Mouse (Mus musculus) kidney, adult 18-20 months (tissue): ENCODE results near the gene Mettl7a3.
A peak's percentile ranks its signal among the peaks of the same experiment; 100 is the strongest.
"Not testable (repeated sequence)": the region's sequence is repeated elsewhere in the genome, so short reads cannot be mapped to it uniquely, and the experiment has no call there.

Source experiments
- DNase-seq: peaks from one replicate; pipeline ENCODE4 v3.0.0; 2021

Gene Mettl7a3

DNA sequence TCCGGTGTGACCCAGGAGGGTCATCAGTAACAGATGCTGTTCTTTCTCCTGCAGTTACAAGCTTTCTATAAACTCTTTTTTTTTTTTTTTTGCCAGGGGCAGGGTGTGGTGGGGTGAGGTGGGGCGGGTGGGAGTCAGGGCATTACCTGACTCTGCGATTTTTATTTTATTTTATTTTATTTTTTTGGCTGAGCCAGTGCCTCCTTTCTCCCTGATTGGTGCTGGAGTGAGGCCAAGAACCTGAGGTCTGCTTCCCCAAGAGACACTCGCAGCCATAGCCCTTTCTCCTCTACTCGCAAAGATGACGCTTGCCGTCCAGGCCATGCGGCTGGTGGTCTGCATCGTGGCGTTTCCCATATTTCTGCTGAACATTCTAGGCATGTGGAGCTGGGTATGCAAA, at the start of gene Mettl7a3:
Mettl7a3 (plus strand) TSS at position 301 of the 400 bp plus-strand sequence.
- no peak for DNase-seq

DNA sequence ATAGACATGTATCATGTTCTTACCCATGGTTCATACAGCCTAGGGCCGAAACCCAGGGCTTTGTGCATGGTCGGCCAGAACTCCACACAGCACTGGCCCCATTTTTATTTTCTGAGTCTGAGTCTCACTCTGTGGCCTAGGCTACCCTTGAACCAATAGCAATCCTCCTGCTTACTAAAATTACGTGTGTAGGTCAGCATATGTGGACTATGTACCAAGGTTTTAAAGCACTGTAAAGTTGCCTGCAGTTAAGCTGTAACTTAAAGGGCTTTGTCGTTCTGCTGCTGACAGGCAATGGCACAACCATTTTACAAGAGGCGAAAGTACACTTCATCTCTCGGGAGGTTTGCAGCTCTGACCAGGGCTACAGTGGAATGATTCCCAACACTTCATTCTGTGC, 45.7 kb upstream of the Mettl7a3 start:
- no peak for DNase-seq

DNA sequence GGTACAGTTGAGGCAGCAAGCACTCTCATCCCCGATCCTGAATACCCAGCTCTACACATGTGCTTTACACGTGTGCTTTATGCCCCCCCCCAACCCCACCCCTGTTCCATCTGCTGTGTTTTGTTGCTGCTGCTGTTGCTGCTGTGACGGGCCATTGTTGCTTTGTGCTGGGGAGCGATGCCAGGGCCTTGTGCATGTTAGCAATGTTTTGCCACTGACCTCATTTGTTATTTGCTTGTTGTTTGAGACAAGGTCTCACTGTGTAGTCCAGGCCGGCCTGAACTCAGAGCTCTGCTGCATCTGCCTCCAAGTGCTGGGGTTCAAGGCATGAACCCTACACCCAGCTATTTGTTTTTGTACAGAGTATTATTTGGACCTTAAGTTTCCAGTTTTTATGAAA, 43.9 kb upstream of the Mettl7a3 start:
- DNase-seq, result no peak

DNA sequence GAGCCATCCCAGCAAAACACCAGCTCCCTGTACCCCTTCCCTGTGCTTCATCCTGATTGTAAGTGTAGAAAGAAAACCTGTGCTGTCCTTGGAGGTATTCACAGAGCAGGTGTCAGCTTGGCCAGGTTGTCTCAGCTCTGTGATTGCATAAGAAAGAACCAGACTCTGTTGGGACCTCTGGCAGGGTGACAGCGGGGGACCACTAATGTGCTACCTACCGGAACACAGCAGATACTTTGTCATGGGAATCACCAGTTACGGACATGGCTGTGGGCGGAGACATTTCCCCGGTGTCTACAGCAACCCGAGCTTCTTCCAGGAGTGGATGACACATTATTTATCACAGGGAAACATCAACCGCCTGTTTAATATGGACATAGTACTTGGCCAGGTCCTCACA, 42.4 kb upstream of the Mettl7a3 start:
- no peak for DNase-seq

DNA sequence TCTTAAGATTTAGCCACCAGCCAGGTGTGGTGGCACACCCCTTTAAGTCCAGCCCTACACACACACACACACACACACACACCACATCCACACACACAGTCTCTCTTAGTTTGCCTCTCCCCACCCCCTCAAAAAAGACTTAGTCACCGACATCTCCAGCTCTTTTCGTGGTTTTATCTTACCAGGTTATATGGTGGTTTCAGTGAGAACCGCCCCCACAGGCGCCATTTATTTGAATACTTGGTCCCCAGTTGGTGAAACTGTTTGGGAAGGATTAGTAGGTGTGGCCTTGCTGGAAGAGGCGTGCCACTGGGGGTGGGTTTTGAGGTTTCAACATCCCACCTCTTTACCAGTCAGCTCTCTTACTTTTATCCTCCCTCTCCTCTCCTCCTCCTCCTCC, 36.9 kb upstream of the Mettl7a3 start:
- DNase-seq, result no peak

DNA sequence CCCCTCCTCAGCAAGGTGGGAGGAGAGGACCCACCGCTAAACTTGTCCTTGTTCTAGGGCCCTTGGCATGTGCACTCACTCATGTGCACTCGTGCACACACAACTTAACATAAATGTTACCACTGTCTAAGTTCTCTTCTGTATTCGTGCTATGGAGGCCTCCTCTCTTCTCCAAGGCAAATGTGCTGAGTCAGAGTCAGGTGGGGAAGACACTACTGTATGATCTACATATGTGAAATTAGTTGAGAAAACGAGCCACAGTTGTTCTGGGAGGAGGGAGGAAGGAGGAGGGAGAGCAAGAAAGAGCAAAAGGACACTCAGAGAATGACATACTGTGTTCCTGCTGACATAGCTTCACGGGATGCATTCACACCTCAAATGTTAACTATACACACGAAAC, 34.2 kb upstream of the Mettl7a3 start:
- no peak for DNase-seq

DNA sequence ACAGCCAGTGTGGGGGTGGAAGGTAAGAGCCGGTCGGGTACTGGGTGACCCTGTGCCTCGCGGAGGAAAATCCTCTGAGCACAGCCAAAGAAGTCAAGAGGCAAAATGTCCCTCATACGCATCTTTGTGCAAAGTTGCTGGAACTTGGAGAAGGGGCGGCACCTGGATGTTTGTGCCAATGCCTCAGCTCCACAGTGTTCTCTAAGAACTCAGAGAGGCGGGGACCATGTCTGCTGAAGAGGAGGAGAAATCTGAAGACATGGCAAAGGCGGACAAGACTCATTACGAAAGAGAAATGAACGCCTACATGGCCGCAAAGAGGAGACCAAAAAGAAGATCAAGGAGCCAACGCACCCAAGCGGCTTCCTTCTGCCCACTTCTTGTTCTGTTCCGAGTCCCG, 33.2 kb upstream of the Mettl7a3 start:
- no peak for DNase-seq

DNA sequence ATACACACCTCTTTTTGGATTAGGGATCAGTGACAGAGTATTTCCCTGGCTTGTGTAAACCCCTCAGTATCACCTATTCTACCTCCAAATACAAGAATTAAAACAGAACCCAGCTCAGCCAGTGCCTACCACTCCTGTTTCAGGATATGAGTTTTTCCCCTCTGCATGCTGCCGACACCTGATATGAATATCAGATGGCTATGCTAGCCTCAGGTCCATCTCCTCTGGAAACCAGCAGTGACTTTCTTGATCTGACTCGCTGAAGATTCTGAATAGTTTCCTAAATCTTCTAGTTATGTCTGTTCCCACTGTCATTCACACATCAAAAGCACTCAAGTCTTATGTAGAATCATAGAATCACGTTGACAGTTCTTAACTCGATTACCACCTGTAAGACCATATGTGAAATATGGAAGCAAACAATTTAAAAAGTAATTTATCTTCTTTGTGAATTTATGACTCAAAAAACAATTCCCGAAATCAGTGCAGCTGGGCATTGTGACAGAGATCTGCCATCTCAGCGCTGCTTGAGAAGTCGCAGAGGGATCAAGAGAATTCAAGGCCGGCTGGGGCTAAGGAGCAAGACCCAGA, 31.2 kb upstream of the Mettl7a3 start:
- no peak for DNase-seq

DNA sequence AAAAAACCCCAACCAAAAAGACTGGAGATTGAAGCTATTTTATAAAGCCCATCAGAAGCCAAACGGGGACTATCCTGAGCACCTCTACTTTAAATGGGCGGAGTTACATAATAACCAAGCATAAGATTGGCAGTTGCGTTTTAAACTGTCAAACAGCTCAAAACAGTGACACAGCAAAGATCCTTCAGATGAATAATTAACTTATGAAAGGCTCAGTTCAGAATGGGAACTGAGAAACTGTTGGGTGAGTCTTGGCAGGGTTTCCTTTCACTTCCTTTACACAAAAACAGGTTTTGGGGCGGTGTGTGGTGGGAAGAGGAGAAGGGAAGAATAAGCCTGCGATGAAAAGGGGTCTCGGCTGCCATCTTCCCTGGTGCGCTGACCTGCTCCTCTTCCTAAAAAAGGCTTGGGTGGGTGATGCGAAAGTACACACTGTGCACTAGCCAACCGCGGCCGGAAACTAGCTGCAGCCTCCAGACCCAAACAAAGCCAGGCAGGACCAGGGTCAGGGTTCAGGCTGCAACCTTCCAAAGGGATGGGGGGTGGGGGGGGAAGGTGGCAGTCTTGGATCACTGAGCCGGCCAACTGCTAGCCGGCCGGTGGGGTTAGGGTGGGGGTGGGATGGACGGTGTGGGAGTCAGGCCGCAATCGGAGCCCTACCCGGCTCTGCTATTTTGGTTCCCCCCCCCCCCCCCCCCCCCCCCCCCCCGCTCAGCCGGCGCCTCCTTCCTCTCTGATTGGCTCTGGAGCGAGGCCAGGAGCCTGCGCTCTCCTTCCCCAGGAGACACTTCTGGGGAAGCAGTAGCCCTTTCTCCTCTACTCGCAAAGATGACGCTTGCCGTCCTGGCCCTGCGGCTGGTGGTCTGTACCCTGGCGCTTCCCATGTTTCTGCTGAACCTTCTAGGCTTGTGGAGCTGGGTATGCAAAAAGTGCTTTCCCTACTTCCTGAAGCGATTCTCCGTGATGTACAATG, 30.4 kb upstream of the Mettl7a3 start, which contains the start of gene Mettl7a1:
Mettl7a1 (plus strand) TSS at position 122 of the 973 bp plus-strand sequence.
- DNase-seq, result peak; percentile 88

DNA sequence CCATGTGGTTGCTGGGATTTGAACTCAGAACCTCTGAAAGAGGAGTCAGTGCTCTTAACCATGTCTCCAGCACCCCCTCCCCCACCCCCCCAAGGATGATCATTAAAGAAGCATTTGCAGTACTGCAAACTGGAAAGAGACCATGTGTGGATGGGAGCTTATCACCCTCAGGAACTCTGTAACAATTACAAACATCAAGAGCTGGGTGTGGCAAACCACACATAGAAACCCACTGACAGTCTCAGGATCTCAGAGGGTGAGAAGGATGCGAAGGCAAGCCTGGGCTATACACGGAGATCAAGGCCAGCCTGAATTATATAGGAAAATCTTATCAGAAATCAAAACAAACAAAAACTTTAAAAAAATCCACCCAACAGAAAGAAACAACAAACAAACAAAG, 28.5 kb upstream of the Mettl7a3 start:
- DNase-seq, result no peak

DNA sequence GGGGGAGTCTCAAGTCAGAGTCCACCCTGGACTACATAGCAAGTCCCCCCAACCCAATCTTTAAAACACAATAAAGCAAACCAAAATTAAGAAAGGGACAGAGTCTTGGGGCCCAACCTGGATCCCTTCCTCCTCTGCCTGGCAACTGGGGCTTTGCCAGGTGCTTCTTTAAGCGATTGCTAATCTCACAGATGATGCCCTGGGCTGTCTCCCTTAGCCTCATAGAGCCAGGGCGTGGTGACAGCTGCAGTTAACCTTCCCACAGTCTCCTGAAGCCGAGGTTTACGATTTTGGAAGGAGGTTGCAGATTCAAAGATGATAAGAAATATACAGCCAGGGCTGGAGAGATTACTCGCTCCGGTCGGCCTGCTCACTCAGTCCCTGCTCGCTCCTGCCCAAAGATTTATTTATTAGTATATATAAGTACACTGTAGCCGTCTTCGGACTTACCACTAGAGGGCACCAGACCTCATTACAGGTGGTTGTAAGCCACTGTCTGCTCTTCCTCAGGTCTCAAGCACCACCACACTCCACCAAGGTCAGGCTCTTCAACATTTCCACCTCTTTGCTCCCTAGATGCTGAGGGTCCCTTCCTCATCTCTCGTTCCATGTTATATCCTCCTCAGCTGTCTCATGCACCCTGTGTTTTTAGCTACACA, 27.2 kb upstream of the Mettl7a3 start:
- peak; percentile 46 for DNase-seq

DNA sequence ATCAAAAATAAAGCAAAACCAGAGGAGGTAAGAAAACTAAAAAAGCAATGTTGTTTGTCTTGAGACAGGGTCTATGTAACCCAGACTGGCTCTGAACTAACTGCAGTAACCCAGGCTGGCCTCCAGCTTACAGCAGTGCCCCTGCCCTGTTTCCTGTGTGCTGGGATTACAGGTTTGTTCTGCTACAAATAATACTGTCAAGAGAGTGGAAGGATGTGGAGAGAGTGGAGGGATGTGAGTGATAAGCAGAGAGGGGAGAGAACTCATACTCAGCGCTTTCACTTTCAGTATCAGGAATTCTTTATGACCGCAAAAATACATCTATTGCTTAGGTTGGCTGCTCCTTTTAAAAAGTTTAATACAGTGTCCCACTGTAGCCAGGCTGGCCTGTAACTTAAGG, 22.4 kb upstream of the Mettl7a3 start:
- DNase-seq, result no peak

DNA sequence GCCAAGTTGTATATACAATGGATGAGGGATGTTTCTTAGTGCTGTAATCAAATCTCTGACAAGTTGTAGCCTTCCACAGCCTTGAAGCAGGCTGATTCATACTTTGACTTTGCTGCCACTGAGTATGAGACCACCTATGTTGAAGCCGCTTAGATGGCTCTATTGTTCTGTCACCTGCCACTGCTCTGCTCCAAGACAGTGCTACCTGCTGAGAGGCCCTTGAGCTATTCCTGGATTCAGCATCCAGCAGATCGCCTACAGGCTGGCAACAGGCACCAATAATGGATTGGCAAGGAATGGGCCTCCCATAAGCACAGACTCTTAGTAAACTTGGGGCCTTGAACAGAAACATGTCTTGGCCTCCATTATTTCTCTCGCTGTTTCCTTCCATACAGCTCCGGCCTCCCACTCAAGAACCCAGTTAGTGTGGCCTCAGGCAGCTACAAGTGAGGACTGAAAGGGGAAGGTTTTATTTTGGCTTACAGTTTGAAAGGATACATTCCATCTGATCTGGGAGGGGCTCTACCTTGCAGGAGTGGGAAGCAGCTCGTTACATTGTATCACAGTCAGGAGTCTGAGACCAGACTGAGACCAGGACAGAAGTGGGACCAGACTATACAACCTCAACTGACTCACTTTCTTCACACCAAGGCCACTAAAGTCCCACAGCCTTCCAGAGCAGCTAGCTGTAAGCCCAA, 20.1 kb upstream of the Mettl7a3 start:
- no peak for DNase-seq

DNA sequence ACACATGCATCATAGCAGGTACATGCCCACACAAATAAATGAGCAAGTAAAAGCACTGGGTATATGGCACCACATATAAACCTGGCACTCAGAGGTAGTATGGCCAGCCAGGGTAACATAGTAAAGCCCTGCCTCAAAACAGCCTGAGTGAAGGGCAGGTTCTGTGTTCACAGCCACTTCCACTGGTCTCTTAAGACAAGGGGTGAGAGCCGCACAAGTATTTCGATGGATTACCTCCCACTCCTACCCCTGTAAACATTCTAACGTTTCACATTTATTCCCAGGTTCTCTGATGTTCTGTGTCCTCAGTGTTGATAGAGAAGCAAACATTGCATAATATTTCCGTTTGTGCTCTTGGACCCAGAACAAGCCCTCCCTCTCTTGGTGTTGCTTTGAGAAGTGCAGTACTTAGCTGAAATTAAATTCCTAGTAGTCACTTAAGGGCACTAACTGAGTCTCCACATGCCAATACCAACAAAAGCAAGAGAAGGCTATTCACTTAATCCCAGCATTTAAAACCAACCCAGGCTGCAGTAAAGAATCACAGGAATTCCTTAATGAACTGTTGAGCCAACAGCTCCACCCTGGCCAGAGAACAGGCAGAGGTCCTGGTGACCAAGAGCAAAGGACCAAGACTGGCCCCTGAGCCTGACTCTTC, 16.6 kb upstream of the Mettl7a3 start:
- DNase-seq, result not testable (repeated sequence)

DNA sequence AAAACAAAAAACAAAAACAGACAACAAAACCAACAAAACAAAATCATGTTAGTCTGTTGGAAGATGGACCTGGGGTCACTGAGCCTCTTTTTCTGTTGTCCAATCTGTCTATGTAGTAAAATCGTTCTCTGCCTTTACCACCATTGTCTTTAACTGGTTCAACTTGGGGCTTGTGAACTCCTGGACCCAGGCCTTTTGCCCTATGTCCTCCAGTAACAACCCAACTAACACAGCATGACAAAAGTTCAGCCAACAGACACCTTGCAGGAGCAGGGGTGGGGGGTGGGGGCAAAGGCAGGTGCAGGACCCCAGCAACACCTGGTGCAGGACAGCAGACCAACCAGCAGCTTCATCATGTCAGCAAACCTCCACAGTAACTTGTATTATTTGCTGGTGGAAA, 14.8 kb upstream of the Mettl7a3 start:
- DNase-seq, result no peak

DNA sequence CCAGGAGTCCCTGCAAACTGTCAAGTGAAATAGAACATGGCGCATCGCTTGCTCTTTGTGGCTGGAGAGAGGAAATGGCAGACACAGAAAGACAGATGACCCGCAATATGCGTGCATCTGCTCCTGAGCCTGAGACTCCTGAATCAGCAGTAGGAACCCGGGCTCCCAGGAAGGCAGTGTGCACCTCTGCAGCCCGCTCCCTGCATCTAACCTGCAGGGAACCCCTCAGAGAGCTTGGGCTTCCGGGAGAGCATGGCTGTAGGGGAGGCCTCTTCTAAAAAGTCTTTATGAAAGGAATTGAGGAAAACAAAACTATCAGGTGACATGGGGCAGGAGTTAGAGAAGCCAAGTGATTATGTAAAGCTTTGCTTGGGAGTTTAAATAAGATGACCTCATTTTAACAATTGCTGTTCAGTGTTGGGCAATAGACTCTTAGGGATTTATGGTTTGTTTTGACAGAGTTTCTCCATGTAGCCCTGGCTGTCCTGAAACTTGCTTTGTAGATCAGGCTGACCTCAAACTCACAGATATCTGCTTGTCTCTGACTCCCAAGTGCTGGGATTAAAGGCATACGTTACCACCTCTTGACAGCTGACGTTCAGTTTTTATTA, 14.3 kb upstream of the Mettl7a3 start:
- DNase-seq, result peak; percentile 30

DNA sequence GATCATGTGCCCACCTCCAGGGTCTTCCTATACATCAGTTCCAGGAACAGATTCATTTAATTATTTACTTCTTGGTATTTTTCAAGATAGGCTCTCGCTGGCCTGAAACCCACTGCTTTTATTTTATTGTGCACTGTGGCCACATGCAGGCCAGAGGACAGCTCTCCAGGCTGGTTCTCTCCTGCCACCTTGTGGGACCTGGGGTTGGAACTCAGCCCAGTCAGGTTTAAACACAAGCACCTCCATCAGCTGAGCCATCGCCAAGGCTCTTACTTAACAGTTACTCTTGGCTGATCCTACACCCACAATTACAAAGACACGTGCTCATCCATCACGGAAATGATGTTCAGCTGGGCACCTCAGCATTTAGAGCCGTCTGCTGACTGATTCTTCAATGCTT, 13.6 kb upstream of the Mettl7a3 start:
- DNase-seq, result peak; percentile 81

DNA sequence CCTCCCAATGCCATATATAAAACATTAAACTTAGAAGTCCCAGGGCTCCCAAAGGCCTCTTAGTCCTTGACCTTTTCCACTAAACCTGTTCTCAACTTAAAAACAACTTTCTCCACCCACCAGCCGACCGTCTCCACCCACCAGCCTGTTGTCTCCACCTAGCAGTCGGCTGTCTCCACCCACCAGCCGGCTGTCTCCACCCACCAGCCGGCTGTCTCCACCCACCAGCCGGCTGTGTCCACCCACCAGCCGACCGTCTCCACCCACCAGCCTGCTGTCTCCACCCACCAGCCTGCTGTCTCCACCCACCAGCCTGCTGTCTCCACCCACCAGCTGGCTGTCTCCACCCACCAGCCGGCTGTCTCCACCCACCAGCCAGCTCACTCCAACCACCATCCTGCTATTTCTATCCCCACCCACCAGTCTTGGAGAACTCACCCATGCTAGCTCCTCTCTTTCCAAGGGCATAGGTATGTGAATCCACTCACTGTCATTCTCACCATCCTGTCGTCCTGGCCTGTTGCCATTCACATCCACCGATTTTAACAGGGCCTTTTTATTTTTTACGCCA, 10.6 kb upstream of the Mettl7a3 start:
- no peak for DNase-seq

DNA sequence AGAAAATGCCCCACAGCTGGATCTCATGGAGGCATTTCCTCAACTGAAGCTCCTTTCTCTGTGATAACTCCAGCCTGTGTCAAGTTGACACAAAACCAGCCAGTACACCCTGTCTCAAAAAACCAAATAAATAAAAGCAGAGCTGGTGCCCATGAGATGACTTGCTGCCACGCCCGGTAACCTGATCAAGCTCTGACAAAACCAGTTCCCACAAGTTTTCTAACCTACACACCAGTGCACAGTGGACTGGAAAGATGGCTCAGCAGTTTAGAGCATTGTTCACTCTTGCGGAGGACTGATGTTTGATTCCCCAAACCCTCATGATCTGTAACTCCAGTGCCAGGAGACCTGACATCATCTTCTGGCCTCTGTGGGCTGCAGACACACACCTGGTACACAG, 9.5 kb upstream of the Mettl7a3 start:
- DNase-seq, result no peak

DNA sequence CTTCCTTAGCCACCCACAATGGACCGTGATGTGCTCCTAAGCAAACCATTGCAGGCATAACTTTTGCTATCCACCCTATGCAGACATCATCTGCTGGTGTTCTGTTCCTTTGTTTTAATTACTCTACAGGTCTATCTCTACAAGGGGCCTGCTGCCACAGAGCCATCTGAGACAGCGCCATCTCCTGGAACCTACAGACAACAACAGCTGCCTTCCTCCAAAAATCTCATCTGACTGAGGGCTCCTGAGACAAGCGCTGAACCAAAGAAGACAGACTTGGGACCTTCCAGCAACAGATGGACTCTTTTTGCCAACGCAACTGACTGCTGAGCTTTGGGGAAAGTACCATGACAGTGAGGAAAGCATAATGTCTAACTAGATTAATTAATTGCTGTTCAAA, 6.6 kb upstream of the Mettl7a3 start:
- not testable (repeated sequence) for DNase-seq

DNA sequence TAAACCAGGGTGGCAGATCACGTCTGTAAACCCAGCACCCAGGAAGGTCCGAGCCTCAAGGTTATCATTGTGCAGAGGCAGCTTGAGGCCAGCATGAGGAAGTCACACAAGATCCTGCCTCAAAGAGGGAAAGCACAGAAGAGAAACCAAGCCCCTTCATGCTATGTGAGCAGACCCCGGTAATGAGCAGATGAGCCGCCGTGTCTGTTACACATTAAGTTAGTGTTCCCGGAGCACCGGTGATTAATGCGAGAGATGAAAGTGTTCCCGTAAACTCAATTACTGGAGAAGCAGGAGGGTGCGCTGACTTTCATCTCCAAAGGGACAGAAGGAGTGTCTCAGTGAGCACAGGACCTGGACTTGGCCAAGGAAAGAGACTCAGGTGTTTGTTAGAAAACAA, 5.4 kb upstream of the Mettl7a3 start:
- DNase-seq, result not testable (repeated sequence)

DNA sequence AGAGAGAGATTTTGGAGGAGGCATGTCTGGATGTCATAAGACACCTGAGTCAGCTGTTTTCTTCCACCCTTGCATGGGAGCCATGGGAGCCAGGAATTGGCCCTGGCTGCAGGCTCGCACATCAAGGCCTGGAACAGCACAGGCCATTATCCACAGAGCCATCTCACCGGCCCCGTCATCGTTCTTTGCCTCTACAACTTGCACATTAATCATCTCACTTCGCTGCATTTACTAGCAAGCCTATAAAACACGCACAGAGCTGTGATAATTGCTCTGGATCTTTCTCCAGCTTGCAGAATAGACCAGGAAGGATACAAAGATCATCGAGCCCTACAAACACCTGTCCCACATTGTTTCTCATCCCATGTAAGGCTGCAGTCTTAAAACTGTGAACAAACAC, 4.0 kb upstream of the Mettl7a3 start:
- no peak for DNase-seq
